Mouse (Mus musculus): ENCODE measurements around the gene Ube2cbp.

DNA sequence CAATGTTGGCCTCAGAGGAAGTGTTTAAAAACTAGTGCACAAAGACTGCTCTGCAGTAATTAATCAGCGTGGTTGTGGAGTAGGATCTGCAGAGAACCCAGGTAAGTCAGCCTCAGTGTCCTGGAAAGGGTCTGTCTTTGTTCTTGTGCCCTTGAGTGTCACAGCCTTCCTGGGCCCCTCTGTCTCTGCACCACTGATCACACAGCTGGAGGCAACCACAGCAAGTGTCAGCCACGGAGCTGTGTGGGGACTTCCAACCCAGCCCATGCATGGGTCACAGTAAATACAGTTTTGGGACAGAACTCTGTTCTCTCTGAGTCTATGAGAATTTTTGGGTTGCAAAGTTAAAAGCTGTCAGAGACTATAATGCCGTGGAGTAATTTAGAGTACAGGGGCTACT, 137.4 kb downstream of the Ube2cbp start:
- TF ChIP-seq CTCF (conservative IDR thresholded peaks at IDR 0.05; ENCODE audit: insufficient read depth, insufficient read length, low read depth, low read length) (no peak), POLR2A (IDR thresholded peaks at IDR 0.05; ENCODE audit: low read depth, low read length) (no peak)

Measured in kidney, adult 2 months (tissue).